In genomic region chr1:88777009-88777408, GRCm38 (mm10) we compare ENCODE assay signal across 18 mouse cellular contexts.
DNase-seq lines count a peak whose midpoint lies in the region; ATAC-seq and TF ChIP-seq lines count a peak whose summit lies in the region.
"Had no signal": no experiment of that assay in that cellular context is flagged by ENCODE, and none has a peak within 500 bp of the region (broad histone marks: within the 10 kb centered on the region; RNA-seq: fewer than 3 reads in every experiment).

No protein-coding gene starts in this region.

- peak; percentile 55 for TF ChIP-seq CTCF in intestine, postnatal 0 days (IDR thresholded peaks at IDR 0.05; ENCODE audit: low read depth)
- TF ChIP-seq CTCF in lung, embryonic 14.5 days (IDR thresholded peaks at IDR 0.05; ENCODE audit: low read depth) = peak; percentile 57

- WGBS in intestine, postnatal 0 days = 97% methylated on average over 5 of the region's 5 CpGs
- WGBS in intestine, embryonic 15.5 days = 94% methylated on average over 5 of the region's 5 CpGs
- WGBS in lung, embryonic 14.5 days = 88% methylated on average over 5 of the region's 5 CpGs
- 95% methylated on average over 5 of the region's 5 CpGs for WGBS in hindbrain, embryonic 13.5 days

- no peak overlapping the region for H3K27ac ChIP-seq in intestine, postnatal 0 days (ENCODE audit: low read depth, low read length)
- no peak overlapping the region for H3K27ac ChIP-seq in intestine, embryonic 15.5 days
- H3K27ac ChIP-seq in lung, embryonic 14.5 days (ENCODE audit: low read depth) = no peak overlapping the region
- no peak overlapping the region for H3K27ac ChIP-seq in hindbrain, embryonic 13.5 days
- H3K27ac ChIP-seq: limb, embryonic 10.5 days; lung, embryonic 15.5 days; neural tube, embryonic 15.5 days had no signal

- no peak overlapping the region for H3K4me3 ChIP-seq in intestine, postnatal 0 days (ENCODE audit: low read depth, low read length)
- no peak overlapping the region for H3K4me3 ChIP-seq in intestine, embryonic 15.5 days (replicated peaks)
- H3K4me3 ChIP-seq in lung, embryonic 14.5 days (ENCODE audit: low read depth, low read length) = no peak overlapping the region
- no peak overlapping the region for H3K4me3 ChIP-seq in hindbrain, embryonic 13.5 days
- H3K4me3 ChIP-seq: limb, embryonic 10.5 days; lung, embryonic 15.5 days; neural tube, embryonic 15.5 days had no signal

- no peaks in the 10 kb centered on the region for H3K36me3 ChIP-seq in intestine, postnatal 0 days (ENCODE audit: control insufficient read depth, insufficient read depth)
- H3K36me3 ChIP-seq in intestine, embryonic 15.5 days = no peaks in the 10 kb centered on the region
- no peaks in the 10 kb centered on the region for H3K36me3 ChIP-seq in lung, embryonic 14.5 days (ENCODE audit: insufficient read depth)
- H3K36me3 ChIP-seq in hindbrain, embryonic 13.5 days = no peaks in the 10 kb centered on the region
- H3K36me3 ChIP-seq: limb, embryonic 10.5 days; lung, embryonic 15.5 days; neural tube, embryonic 15.5 days had no signal

- H3K9ac ChIP-seq in intestine, postnatal 0 days (ENCODE audit: low read depth, low read length) = no peak overlapping the region
- H3K9ac ChIP-seq in intestine, embryonic 15.5 days = no peak overlapping the region
- no peak overlapping the region for H3K9ac ChIP-seq in lung, embryonic 14.5 days
- no peak overlapping the region for H3K9ac ChIP-seq in hindbrain, embryonic 13.5 days
- H3K9ac ChIP-seq: lung, embryonic 15.5 days; neural tube, embryonic 15.5 days had no signal

- no peaks in the 10 kb centered on the region for H3K4me1 ChIP-seq in intestine, postnatal 0 days (replicated peaks; ENCODE audit: control insufficient read depth, insufficient read depth, low read length)
- H3K4me1 ChIP-seq in intestine, embryonic 15.5 days (replicated peaks) = no peaks in the 10 kb centered on the region
- H3K4me1 ChIP-seq in lung, embryonic 14.5 days (ENCODE audit: insufficient read depth) = no peaks in the 10 kb centered on the region
- H3K4me1 ChIP-seq in hindbrain, embryonic 13.5 days (replicated peaks) = peaks cover 19% of the 10 kb centered on the region
- H3K4me1 ChIP-seq: lung, embryonic 15.5 days; neural tube, embryonic 15.5 days had no signal

- H3K9me3 ChIP-seq in intestine, postnatal 0 days (ENCODE audit: control insufficient read depth) = no peaks in the 10 kb centered on the region
- H3K9me3 ChIP-seq in intestine, embryonic 15.5 days = no peaks in the 10 kb centered on the region
- no peaks in the 10 kb centered on the region for H3K9me3 ChIP-seq in lung, embryonic 14.5 days (ENCODE audit: low read depth, low read length)
- 0 out of 2 replicates have a peak, but pooled peaks cover 4% of the 10 kb centered on the region for H3K9me3 ChIP-seq in hindbrain, embryonic 13.5 days
- H3K9me3 ChIP-seq: limb, embryonic 10.5 days; lung, embryonic 15.5 days; neural tube, embryonic 15.5 days had no signal

- DNase-seq in lung, embryonic 14.5 days = no peak
- DNase-seq in lung, postnatal 4 days = no peak
- peak; percentile 25 for DNase-seq in R1 (ENCODE audit: low read depth, low spot score)
- DNase-seq in naive thymus-derived CD4-positive, alpha-beta T cell, adult 2 months (ENCODE audit: low read depth) = peak; percentile 3
- DNase-seq: cerebellum, adult 11 months; gastrocnemius, postnatal 10 days; heart, postnatal 36 days; kidney, postnatal 4 days; layer of hippocampus, postnatal 36 days; retina, postnatal 1 day had no signal

- H3K27me3 ChIP-seq in intestine, postnatal 0 days (replicated peaks; ENCODE audit: control insufficient read depth, insufficient read depth, low read length) = no peaks in the 10 kb centered on the region
- no peaks in the 10 kb centered on the region for H3K27me3 ChIP-seq in intestine, embryonic 15.5 days (replicated peaks)
- no peaks in the 10 kb centered on the region for H3K27me3 ChIP-seq in lung, embryonic 14.5 days (ENCODE audit: insufficient read depth, low read length)
- no peaks in the 10 kb centered on the region for H3K27me3 ChIP-seq in hindbrain, embryonic 13.5 days
- H3K27me3 ChIP-seq: lung, embryonic 15.5 days; neural tube, embryonic 15.5 days had no signal

- H3K4me2 ChIP-seq in intestine, postnatal 0 days (replicated peaks; ENCODE audit: low read depth) = no peak overlapping the region
- no peak overlapping the region for H3K4me2 ChIP-seq in intestine, embryonic 15.5 days (replicated peaks)
- no peak overlapping the region for H3K4me2 ChIP-seq in lung, embryonic 14.5 days
- H3K4me2 ChIP-seq in hindbrain, embryonic 13.5 days = no peak overlapping the region
- H3K4me2 ChIP-seq: heart, embryonic 11.5 days; lung, embryonic 15.5 days; neural tube, embryonic 15.5 days had no signal

- ATAC-seq in intestine, postnatal 0 days = no peak
- no peak for ATAC-seq in intestine, embryonic 15.5 days
- ATAC-seq in lung, embryonic 14.5 days (ENCODE audit: insufficient read depth) = no peak
- ATAC-seq in hindbrain, embryonic 13.5 days (ENCODE audit: low FRiP score) = no peak
- ATAC-seq: intestine, embryonic 16.5 days had no signal

Comparison
In these comparisons a context has a peak if more than half of its experiments do, and no peak if none do; other contexts are left out.
1. DNase-seq: peak in R1 (single experiment) and naive thymus-derived CD4-positive, alpha-beta T cell, adult 2 months (single experiment); none in lung, embryonic 14.5 days (single experiment) and lung, postnatal 4 days (0 of 2).